Mouse (Mus musculus): Measurements from ENCODE around the gene Slc25a18. TPM values are rescaled to one million over a fixed set of nuclear protein-coding genes. Genes with fewer than 3 reads are reported as not detected.

The Slc25a18 gene
- polyA plus RNA-seq, 1 experiment from 2014 or later: 0.56 TPM

Small RNA genes within 50 kb of the gene (microRNA-seq; reads per million reads assigned to microRNA genes)
- not detected for gene Gm25193

Other genes with a start within 250 kb of the Slc25a18 start
- gene Hdhd5, start 242.3 kb upstream of the Slc25a18 start, polyA plus RNA-seq (2015; fragmentation: Nextera tagmentation; extraction: Ambion mirVana): 16.2 and 16.9 TPM in 2 replicates
- gene Cecr2, start 107.2 kb upstream of the Slc25a18 start, polyA plus RNA-seq (2015; fragmentation: Nextera tagmentation; extraction: Ambion mirVana): 2.1 and 2.6 TPM in 2 replicates
- 123 and 138 TPM in 2 replicates for gene Atp6v1e1, start 49.2 kb downstream of the Slc25a18 start, polyA plus RNA-seq (2015; fragmentation: Nextera tagmentation; extraction: Ambion mirVana)
- 25.3 and 27.8 TPM in 2 replicates for gene Bcl2l13, start 62.6 kb downstream of the Slc25a18 start, polyA plus RNA-seq (2015; fragmentation: Nextera tagmentation; extraction: Ambion mirVana)
- gene Bid, start 143.3 kb downstream of the Slc25a18 start, polyA plus RNA-seq (2015; fragmentation: Nextera tagmentation; extraction: Ambion mirVana): 16.4 and 17.0 TPM in 2 replicates

Measured in limb, embryonic 15.5 days (tissue).